Mouse (Mus musculus) bone marrow macrophage, adult 2 months (primary cell): ENCODE measurements at regions not wholly inside any gene's neighbourhood (a gene's known extent, or its start where the extent isn't known, plus 50 kb on each side); places are given as distances from the start of the nearest gene placed in this dataset.

ENCODE experiments used
- H3K27ac ChIP-seq: 2 replicates; pipeline ENCODE4 v1.5.1; 2012; ENCODE audit warnings: low read depth, low read length; ENCODE audit not compliant: insufficient read depth
- H3K4me1 ChIP-seq: 2 replicates; pipeline ENCODE4 v1.6.1; 2012; ENCODE audit warnings: low read length; ENCODE audit not compliant: control insufficient read depth, insufficient read depth
- H3K4me3 ChIP-seq: 2 replicates; pipeline ENCODE4 v1.5.1; 2012; ENCODE audit warnings: mild to moderate bottlenecking, low read length, moderate library complexity; ENCODE audit not compliant: insufficient read depth
- CTCF ChIP-seq: IDR thresholded peaks from 2 replicates; pipeline ENCODE4 v1.5.1; 2012; ENCODE audit warnings: low read depth, mild to moderate bottlenecking, low read length, moderate library complexity
- POLR2A ChIP-seq: IDR thresholded peaks from 2 replicates; pipeline ENCODE4 v1.6.1; 2012; ENCODE audit warnings: mild to moderate bottlenecking, low read depth, low read length, borderline replicate concordance

- Histone ChIP-seq H3K27ac (no peak overlapping the region), H3K4me1 (peaks cover 6% of the 10 kb centered on the region; the same call in 1 of the 2 replicates), H3K4me3 (no peak overlapping the region)
- TF ChIP-seq POLR2A (no peak), CTCF (no peak)
Observed at GRCm38 (mm10) chr5:148624649-148625405, 72.2 kb upstream of the Ubl3 start.

GRCm38 (mm10) chr5:148620895-148621786 lies 68.6 kb upstream of the Ubl3 start:
- TF ChIP-seq CTCF (no peak), POLR2A (no peak)
- peaks cover 6% of the 10 kb centered on the region; the same call in 1 of the 2 replicates for H3K4me1 ChIP-seq
- H3K4me3 ChIP-seq = no peak overlapping the region
- no peak overlapping the region for H3K27ac ChIP-seq

GRCm38 (mm10) chr5:148619917-148620316 lies 67.3 kb upstream of the Ubl3 start:
- TF ChIP-seq POLR2A = no peak
- TF ChIP-seq CTCF = no peak
- Histone ChIP-seq H3K4me1 (peaks cover 6% of the 10 kb centered on the region; the same call in 1 of the 2 replicates), H3K4me3 (no peak overlapping the region), H3K27ac (no peak overlapping the region)

- H3K27ac ChIP-seq = no peak overlapping the region
- 0 out of 2 replicates have a peak, but pooled peaks cover 4% of the 10 kb centered on the region for H3K4me1 ChIP-seq
- no peak overlapping the region for H3K4me3 ChIP-seq
- TF ChIP-seq CTCF (no peak), POLR2A (no peak)
Observed at GRCm38 (mm10) chr5:148616426-148616825, 63.8 kb upstream of the Ubl3 start.

- no peak overlapping the region for H3K4me3 ChIP-seq
- H3K4me1 ChIP-seq = 0 out of 2 replicates have a peak, but pooled peaks cover 4% of the 10 kb centered on the region
- TF ChIP-seq CTCF (no peak), POLR2A (no peak)
- no peak overlapping the region for H3K27ac ChIP-seq
Observed at GRCm38 (mm10) chr5:148615706-148616366, 63.2 kb upstream of the Ubl3 start.

- Histone ChIP-seq H3K27ac (no peak overlapping the region), H3K4me3 (no peak overlapping the region), H3K4me1 (0 out of 2 replicates have a peak, but pooled peaks cover 2% of the 10 kb centered on the region)
- TF ChIP-seq CTCF (no peak), POLR2A (no peak)
Observed at GRCm38 (mm10) chr5:148615117-148615516, 62.5 kb upstream of the Ubl3 start.

GRCm38 (mm10) chr5:148611323-148611722 lies 58.7 kb upstream of the Ubl3 start:
- H3K4me3 ChIP-seq = no peak overlapping the region
- TF ChIP-seq POLR2A (no peak), CTCF (no peak)
- no peaks in the 10 kb centered on the region for H3K4me1 ChIP-seq
- no peak overlapping the region for H3K27ac ChIP-seq

- Histone ChIP-seq H3K4me3 (no peak overlapping the region), H3K4me1 (no peaks in the 10 kb centered on the region), H3K27ac (no peak overlapping the region)
- no peak for TF ChIP-seq CTCF
- no peak for TF ChIP-seq POLR2A
Observed at GRCm38 (mm10) chr5:148609506-148609880, 56.9 kb upstream of the Ubl3 start.

GRCm38 (mm10) chr5:148608857-148609505 lies 56.4 kb upstream of the Ubl3 start:
- no peak for TF ChIP-seq POLR2A

GRCm38 (mm10) chr5:148608178-148608577 lies 55.6 kb upstream of the Ubl3 start:
- no peak overlapping the region for H3K4me3 ChIP-seq
- TF ChIP-seq CTCF = no peak
- no peak for TF ChIP-seq POLR2A

More at GRCm38 (mm10) chr5:148608857-148609505, 56.4 kb upstream of the Ubl3 start:
- no peak overlapping the region for H3K4me3 ChIP-seq
- H3K4me1 ChIP-seq = no peaks in the 10 kb centered on the region
- H3K27ac ChIP-seq = no peak overlapping the region

More at GRCm38 (mm10) chr5:148608178-148608577, 55.6 kb upstream of the Ubl3 start:
- Histone ChIP-seq H3K27ac (no peak overlapping the region), H3K4me1 (no peaks in the 10 kb centered on the region)
